Mouse (Mus musculus) heart, adult 2 months (tissue): ENCODE measurements at regions not wholly inside any gene's neighbourhood (a gene's known extent, or its start where the extent isn't known, plus 50 kb on each side); places are given as distances from the start of the nearest gene placed in this dataset.

Experiments
- CTCF ChIP-seq: fragments of 200-600 bp; IDR thresholded peaks from 2 replicates; pipeline ENCODE4 v1.8.1; 2022; ENCODE audit warnings: antibody characterized with exemption, mild to moderate bottlenecking, moderate library complexity
- POLR2A ChIP-seq: fragments of 200-500 bp; IDR thresholded peaks from 2 replicates; pipeline ENCODE4 v1.6.1; 2011; ENCODE audit warnings: mild to moderate bottlenecking, low read depth, low read length, control low read depth; ENCODE audit not compliant: insufficient read depth

DNA sequence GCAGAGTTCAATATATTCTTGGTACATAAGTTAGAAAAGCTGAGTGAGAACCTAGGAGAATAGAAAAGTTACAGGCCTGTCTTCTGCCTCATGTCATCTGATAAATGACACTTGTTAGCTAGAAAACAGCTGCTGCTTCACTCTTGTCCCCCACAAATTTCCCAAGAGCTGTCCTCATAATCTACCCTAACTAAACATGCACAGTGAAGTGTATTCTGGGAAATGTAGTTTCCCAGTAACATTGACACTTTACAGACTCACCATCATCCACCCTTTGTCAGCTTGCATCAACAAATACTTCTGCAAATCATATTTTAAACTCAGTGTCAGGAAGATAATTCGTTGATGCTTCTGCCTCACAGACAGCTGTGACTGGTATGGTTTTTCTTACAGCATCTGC lies 190.0 kb upstream of the Dkk2 start:
- no peak for TF ChIP-seq POLR2A
- no peak for TF ChIP-seq CTCF
